Mouse (Mus musculus) heart, embryonic 13.5 days (tissue): ENCODE data around the gene Vsig2. TPM values are rescaled to one million over a fixed set of nuclear protein-coding genes. Genes with fewer than 3 reads are reported as not detected.

Experiments used
- ATAC-seq: fragments of 200-750 bp; cut with Nextera tagmentation; 2 replicates; pipeline ENCODE4 v1.8.0; 2017; ENCODE audit warnings: moderate TSS enrichment; ENCODE audit not compliant: insufficient number of reproducible peaks, low FRiP score, low TSS enrichment; ENCODE audit errors: extremely low read depth
- H3K27ac ChIP-seq: fragments of 300-500 bp; sonication (generic); replicated peaks from 2 replicates; pipeline ENCODE4 v1.5.1; 2015; ENCODE audit warnings: moderate library complexity, mild to moderate bottlenecking, inconsistent platforms
- H3K27me3 ChIP-seq: fragments of 300-500 bp; sonication (generic); replicated peaks from 2 replicates; pipeline ENCODE4 v1.6.1; 2015; ENCODE audit warnings: mild to moderate bottlenecking, inconsistent platforms
- H3K36me3 ChIP-seq: fragments of 300-500 bp; sonication (generic); 2 replicates; pipeline ENCODE4 v1.6.1; 2015; ENCODE audit warnings: mild to moderate bottlenecking, inconsistent platforms
- H3K4me1 ChIP-seq: fragments of 300-500 bp; sonication (generic); 2 replicates; pipeline ENCODE4 v1.6.1; 2015; ENCODE audit warnings: inconsistent platforms
- H3K4me2 ChIP-seq: fragments of 300-500 bp; sonication (generic); 2 replicates; pipeline ENCODE4 v1.6.1; 2015; ENCODE audit warnings: inconsistent platforms, mild to moderate bottlenecking, moderate library complexity
- H3K4me3 ChIP-seq: fragments of 300-500 bp; sonication (generic); 2 replicates; pipeline ENCODE4 v1.5.1; 2015; ENCODE audit warnings: moderate library complexity, mild to moderate bottlenecking, inconsistent platforms
- H3K9ac ChIP-seq: fragments of 300-500 bp; sonication (generic); 2 replicates; pipeline ENCODE4 v1.6.1; 2015; ENCODE audit warnings: inconsistent platforms, mild to moderate bottlenecking, moderate library complexity
- H3K9me3 ChIP-seq: fragments of 300-500 bp; sonication (generic); 2 replicates; pipeline ENCODE4 v1.6.1; 2016; ENCODE audit warnings: inconsistent platforms
- WGBS: fragments of 180-500 bp; shearing (Covaris S2); methylation state at CpG from one replicate; pipeline ENCODE4 v1.1.7; 2015; ENCODE audit warnings: mixed read lengths; 5-methylcytosine and 5-hydroxymethylcytosine counted together
- polyA plus RNA-seq: library from polyadenylated mRNA; unstranded; fragments of >200 nt; fragmentation: Nextera tagmentation; extraction: Ambion mirVana; gene quantifications from 2 replicates; pipeline ENCODE4 v1.2.1, GENCODE M21; 2015

The Vsig2 gene
- polyA plus RNA-seq, 1 experiment from 2014 or later = 1.4 TPM

GRCm38 (mm10) chr9:37537658-37538250 is 1.3 kb upstream of the Vsig2 start:
- peaks cover 14% of the 10 kb centered on the region; the same call in 1 of the 2 replicates for H3K36me3 ChIP-seq
- peaks cover 26% of the 10 kb centered on the region for H3K4me1 ChIP-seq
- H3K27me3 ChIP-seq = peaks cover 16% of the 10 kb centered on the region
- H3K9ac ChIP-seq = no peak overlapping the region; the same call in 1 of the 2 replicates
- H3K27ac ChIP-seq = 0 out of 2 replicates have a peak overlapping the region, but pooled peaks have one; percentile 28
- H3K9me3 ChIP-seq = no peaks in the 10 kb centered on the region
- WGBS = 41% methylated on average over 5 of the region's 5 CpGs
- no peak overlapping the region for H3K4me3 ChIP-seq
- H3K4me2 ChIP-seq = no peak overlapping the region
- ATAC-seq = no peak

- Histone ChIP-seq H3K4me2 (no peak overlapping the region), H3K27ac (no peak overlapping the region), H3K9ac (no peak overlapping the region), H3K9me3 (no peaks in the 10 kb centered on the region), H3K4me1 (peaks cover 42% of the 10 kb centered on the region), H3K27me3 (peaks cover 20% of the 10 kb centered on the region), H3K4me3 (no peak overlapping the region), H3K36me3 (peaks cover 10% of the 10 kb centered on the region; the same call in 1 of the 2 replicates)
- 81% methylated on average over 4 of the region's 4 CpGs for WGBS
- no peak for ATAC-seq
Observed at GRCm38 (mm10) chr9:37540226-37540625, 1.2 kb downstream of the Vsig2 start.

DNA sequence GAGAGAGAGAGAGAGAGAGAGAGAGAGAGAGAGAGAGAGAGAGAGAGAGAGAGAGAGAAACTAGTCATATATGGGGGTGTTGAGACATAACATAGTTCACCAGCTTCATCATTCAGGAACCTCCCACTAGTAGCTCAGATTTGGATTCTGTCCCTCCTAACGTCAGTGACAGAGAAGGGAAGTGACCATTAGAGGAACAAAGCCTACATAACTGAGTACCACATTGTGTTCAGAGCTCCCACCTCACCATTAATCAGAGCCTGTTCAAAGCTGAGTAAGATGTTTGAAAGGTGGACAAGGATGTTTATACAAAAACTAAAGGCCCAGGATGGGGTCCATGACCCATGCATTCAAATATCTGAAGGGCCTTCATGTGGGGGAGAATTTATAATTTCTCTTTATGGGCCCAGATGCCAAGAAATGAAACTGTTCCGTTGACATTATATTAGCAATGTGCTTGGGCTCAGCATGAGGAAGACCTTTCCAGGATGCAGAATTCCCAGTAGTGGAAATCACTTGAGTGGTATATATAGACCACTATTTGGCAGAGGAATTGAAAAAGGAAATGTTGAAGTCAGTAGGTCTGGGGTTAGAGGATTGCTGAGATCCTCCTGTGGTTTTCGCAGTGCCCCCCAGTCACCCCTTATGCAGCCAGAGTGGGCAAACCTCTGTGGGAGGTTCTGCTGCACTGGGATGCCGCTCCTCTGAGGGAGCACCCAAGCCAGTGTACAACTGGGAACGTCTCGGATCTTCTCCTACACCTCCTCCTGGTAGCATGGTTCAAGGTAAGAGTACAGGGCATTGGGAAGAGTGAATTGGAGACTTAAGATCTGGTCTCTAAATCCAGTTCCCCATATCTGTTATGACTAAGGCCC is 1.9 kb downstream of the Vsig2 start:
- Histone ChIP-seq H3K4me1 (peaks cover 49% of the 10 kb centered on the region), H3K4me3 (no peak overlapping the region), H3K27ac (peak overlapping the region; percentile 49; the same call in 1 of the 2 replicates), H3K9me3 (no peaks in the 10 kb centered on the region), H3K36me3 (peaks cover 10% of the 10 kb centered on the region; the same call in 1 of the 2 replicates), H3K9ac (no peak overlapping the region), H3K4me2 (no peak overlapping the region), H3K27me3 (peaks cover 27% of the 10 kb centered on the region)
- no peak for ATAC-seq
- WGBS = 81% methylated on average over 6 of the region's 6 CpGs

GRCm38 (mm10) chr9:37541851-37542642 is 3.0 kb downstream of the Vsig2 start:
- 59% methylated on average over 7 of the region's 7 CpGs for WGBS

DNA sequence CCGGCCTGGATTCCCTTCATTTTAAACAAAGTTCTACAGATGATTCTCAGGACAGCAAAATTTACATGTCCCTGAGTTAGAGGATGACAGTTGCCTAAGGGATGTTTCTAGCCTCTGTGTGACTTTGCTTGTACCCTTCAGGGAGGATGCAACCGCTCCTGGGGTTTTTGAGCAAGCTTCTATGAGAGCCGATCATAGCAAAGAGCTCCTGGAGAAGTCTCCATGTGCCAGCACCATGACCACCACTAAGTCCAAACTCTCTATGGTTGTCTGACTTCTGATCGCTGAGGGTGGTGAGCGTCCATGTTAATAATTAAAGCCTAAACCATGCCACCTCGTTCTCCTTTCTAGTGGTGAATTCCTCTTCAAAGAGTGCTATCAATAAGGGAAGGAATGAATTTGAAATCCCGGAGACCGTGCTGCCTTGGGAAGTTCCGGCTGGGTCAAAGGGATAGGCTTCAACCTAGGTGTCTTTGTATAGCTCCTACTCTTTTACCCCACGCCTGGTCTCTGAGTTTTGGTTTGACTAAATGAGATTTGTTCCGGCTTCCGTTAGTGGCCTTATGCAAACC is 4.9 kb downstream of the Vsig2 start:
- Histone ChIP-seq H3K27ac (no peak overlapping the region; the same call in 1 of the 2 replicates), H3K9ac (peak overlapping the region; percentile 69), H3K27me3 (peaks cover 50% of the 10 kb centered on the region), H3K4me3 (peak overlapping the region; percentile 55), H3K4me1 (peaks cover 31% of the 10 kb centered on the region), H3K9me3 (no peaks in the 10 kb centered on the region), H3K4me2 (peak overlapping the region; percentile 88), H3K36me3 (no peaks in the 10 kb centered on the region; the same call in 1 of the 2 replicates)
- ATAC-seq = no peak
- 31% methylated on average over 12 of the region's 12 CpGs for WGBS

More at GRCm38 (mm10) chr9:37541851-37542642, 3.0 kb downstream of the Vsig2 start:
- no peak overlapping the region for H3K9ac ChIP-seq
- no peak for ATAC-seq
- peaks cover 38% of the 10 kb centered on the region for H3K27me3 ChIP-seq
- no peaks in the 10 kb centered on the region for H3K9me3 ChIP-seq
- peaks cover 43% of the 10 kb centered on the region for H3K4me1 ChIP-seq
- H3K4me3 ChIP-seq = no peak overlapping the region
- H3K27ac ChIP-seq = peak overlapping the region; percentile 49; the same call in 1 of the 2 replicates
- H3K4me2 ChIP-seq = no peak overlapping the region
- H3K36me3 ChIP-seq = peaks cover 3% of the 10 kb centered on the region; the same call in 1 of the 2 replicates

GRCm38 (mm10) chr9:37544447-37545165 is 5.6 kb downstream of the Vsig2 start:
- peak overlapping the region; percentile 69 for H3K9ac ChIP-seq
- ATAC-seq = no peak; the same call in 1 of the 2 replicates
- peaks cover 26% of the 10 kb centered on the region for H3K4me1 ChIP-seq
- no peaks in the 10 kb centered on the region; the same call in 1 of the 2 replicates for H3K36me3 ChIP-seq
- peak overlapping the region; percentile 88 for H3K4me2 ChIP-seq
- peak overlapping the region; percentile 55 for H3K4me3 ChIP-seq
- no peak overlapping the region; the same call in 1 of the 2 replicates for H3K27ac ChIP-seq
- WGBS = 3% methylated on average over 29 of the region's 29 CpGs
- H3K9me3 ChIP-seq = no peaks in the 10 kb centered on the region
- H3K27me3 ChIP-seq = peaks cover 51% of the 10 kb centered on the region

DNA sequence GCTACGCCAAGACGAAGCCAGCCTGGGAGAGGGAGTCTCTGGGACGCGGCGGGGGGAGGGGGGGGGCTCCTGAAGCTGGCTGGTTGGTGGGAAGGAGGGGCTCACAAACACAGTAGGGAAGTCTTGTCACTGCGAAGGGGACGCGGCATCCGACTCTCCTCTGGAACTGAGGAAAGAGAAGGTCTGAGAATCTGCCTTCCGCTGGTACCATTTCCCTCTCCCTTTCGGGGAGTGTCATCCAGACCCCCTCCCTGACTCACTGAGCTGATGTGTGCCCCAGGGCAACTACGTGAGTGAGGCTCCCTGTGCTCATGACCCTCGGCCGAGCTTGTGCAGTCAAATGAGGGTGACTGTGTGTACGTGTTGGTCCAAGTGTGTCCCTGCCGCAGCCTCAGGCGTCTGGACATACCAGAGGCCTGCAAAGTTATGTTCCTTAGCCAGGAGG is 6.1 kb downstream of the Vsig2 start:
- WGBS = 12% methylated on average over 17 of the region's 17 CpGs

GRCm38 (mm10) chr9:37545847-37546452 is 6.9 kb downstream of the Vsig2 start:
- Histone ChIP-seq H3K4me3 (peak overlapping the region; percentile 26), H3K9me3 (no peaks in the 10 kb centered on the region), H3K27me3 (peaks cover 62% of the 10 kb centered on the region), H3K36me3 (no peaks in the 10 kb centered on the region), H3K4me2 (peak overlapping the region; percentile 88), H3K27ac (no peak overlapping the region), H3K9ac (no peak overlapping the region), H3K4me1 (peaks cover 26% of the 10 kb centered on the region)
- WGBS = 16% methylated on average over 27 of the region's 27 CpGs
- ATAC-seq = no peak

More for the DNA sequence above, 6.1 kb downstream of the Vsig2 start:
- H3K27ac ChIP-seq = no peak overlapping the region
- H3K4me1 ChIP-seq = peaks cover 26% of the 10 kb centered on the region
- ATAC-seq = no peak
- H3K36me3 ChIP-seq = no peaks in the 10 kb centered on the region; the same call in 1 of the 2 replicates
- no peaks in the 10 kb centered on the region for H3K9me3 ChIP-seq
- peak overlapping the region; percentile 88 for H3K4me2 ChIP-seq
- H3K27me3 ChIP-seq = peaks cover 55% of the 10 kb centered on the region
- H3K9ac ChIP-seq = peak overlapping the region; percentile 69
- H3K4me3 ChIP-seq = peak overlapping the region; percentile 55

GRCm38 (mm10) chr9:37546889-37547288 is 7.8 kb downstream of the Vsig2 start:
- no peaks in the 10 kb centered on the region for H3K36me3 ChIP-seq

GRCm38 (mm10) chr9:37550435-37550834 is 11.4 kb downstream of the Vsig2 start:
- no peak for ATAC-seq
- WGBS = 59% methylated on average over 1 of the region's 1 CpGs
- Histone ChIP-seq H3K4me1 (peaks cover 29% of the 10 kb centered on the region), H3K27me3 (peaks cover 88% of the 10 kb centered on the region), H3K36me3 (no peaks in the 10 kb centered on the region), H3K4me3 (no peak overlapping the region), H3K4me2 (no peak overlapping the region), H3K9ac (no peak overlapping the region), H3K9me3 (no peaks in the 10 kb centered on the region), H3K27ac (no peak overlapping the region)

More at GRCm38 (mm10) chr9:37546889-37547288, 7.8 kb downstream of the Vsig2 start:
- Histone ChIP-seq H3K4me2 (no peak overlapping the region), H3K4me3 (no peak overlapping the region), H3K4me1 (peaks cover 31% of the 10 kb centered on the region), H3K27me3 (peaks cover 70% of the 10 kb centered on the region), H3K9ac (no peak overlapping the region), H3K27ac (no peak overlapping the region), H3K9me3 (no peaks in the 10 kb centered on the region)
- 47% methylated on average over 1 of the region's 1 CpGs for WGBS
- no peak for ATAC-seq
